Mouse (Mus musculus) mesoderm, embryonic 11.5 days (tissue): ENCODE data around the gene Gm49337.
"Not testable (repeated sequence)": the region's sequence is repeated elsewhere in the genome, so short reads cannot be mapped to it uniquely, and the experiment has no call there.

ENCODE experiments used
- DNase-seq: peaks from one replicate; pipeline ENCODE4 v3.0.0-alpha.2; 2012; ENCODE audit warnings: low read depth, low spot score

The Gm49337 gene

DNA sequence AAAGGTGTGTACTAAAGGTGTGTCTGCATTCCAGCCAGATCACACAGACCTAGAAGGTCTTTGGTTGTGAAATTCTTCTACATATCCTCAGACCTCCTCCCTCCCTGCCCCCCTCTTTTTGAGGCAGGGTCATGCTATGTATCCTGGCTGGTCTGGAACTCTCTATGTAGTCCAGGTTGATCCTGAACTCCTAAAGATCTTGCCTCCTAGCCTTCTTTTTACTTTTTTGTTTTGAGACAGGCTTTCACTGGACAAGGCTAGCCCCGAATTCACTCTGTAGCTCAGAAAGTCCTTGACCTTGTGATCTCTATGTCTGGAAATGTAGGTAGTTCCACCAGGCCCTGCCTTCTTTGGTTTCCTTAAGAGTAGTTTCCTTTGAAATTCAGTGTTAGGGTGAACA, 35.7 kb downstream of the Gm49337 start:
- no peak for DNase-seq

DNA sequence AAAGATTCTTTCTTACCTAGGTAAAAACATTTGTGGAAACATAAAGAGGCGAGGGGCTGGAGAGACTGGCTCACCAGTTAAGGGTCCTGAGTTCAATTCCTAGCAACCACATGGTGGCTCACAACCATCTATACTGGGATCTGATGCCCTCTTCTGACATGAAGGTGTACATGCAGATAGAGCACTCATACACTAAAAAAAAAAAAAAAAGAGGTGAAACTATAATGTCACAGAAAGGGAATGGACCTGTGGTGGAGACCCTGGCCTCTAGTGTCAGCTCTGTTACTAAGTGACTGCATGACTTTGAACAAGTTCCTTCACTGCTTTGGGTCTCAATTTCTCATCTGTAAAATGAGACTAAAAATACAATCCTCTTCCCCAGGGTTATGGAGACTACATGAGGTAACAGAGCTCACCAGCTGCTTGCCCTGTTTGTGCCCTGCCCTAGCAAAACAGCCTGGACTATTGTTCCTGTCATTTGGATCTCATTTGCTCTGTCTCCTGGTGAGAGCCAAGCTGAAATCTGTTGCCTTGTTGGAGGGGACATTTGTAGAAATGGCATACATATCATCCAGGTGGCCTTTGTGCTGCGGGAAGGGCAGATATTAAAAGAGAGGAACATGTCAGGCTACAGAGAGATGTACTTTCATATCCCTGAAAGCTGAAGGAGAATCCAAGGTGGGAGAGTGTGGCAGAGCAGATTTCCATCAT, 42.9 kb downstream of the Gm49337 start:
- no peak for DNase-seq

DNA sequence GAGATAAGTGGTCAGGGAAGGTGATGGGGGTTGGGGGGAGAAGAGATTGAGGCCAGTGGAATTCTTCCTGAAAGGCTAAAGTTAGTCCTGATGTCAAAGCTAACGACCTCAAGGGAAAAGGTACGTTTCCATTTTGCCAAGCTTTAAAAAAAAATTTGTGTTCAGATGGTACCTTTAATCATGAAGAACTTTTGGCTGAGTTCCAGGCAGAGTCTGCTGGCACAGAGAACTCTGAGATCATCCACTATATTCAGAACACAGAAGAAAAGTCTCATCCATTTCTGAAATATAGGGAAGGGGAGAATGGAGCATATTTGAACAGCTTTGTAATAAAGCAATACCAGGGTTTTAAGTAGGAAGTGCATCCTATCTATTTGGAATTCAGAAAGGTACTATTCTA, 43.9 kb downstream of the Gm49337 start:
- DNase-seq: no peak

DNA sequence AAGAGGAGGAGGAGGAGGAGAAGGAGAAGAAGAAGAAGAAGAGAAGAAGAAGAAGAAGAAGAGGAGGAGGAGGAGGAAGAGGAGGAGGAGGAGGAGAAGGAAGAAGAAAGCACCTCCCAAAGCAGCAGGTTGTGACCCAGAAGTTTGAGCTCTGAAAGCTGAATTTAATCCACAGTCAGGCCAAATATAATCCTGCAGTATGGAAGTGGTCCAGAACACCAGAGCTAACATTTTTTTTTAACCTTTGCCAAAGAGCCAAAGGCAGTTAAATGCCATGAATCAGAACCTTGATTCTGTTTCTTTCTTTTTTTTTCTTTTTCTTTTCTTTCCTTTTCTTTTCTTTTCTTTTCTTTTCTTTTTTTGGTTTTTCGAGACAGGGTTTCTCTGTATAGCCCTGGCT, 44.5 kb downstream of the Gm49337 start:
- DNase-seq: not testable (repeated sequence)

DNA sequence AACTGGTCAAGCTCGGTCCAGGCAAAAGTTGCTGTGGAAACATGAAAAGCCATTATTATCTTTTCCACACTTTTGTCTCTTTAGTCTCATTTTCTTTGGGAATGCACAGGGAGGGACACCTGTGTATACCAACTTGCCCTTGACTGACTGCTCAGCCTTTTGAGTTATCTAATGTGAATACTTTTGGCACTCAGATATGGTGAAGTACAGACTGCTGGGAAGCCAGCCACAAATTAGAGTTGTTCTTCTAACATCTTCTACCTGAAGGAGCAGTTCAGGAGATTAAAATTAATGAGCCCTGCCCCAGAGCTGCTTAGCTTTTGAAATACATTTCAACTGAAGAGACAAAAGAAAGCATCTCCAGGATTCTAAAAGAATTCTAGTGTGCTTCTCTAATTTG, 45.9 kb downstream of the Gm49337 start:
- no peak for DNase-seq

DNA sequence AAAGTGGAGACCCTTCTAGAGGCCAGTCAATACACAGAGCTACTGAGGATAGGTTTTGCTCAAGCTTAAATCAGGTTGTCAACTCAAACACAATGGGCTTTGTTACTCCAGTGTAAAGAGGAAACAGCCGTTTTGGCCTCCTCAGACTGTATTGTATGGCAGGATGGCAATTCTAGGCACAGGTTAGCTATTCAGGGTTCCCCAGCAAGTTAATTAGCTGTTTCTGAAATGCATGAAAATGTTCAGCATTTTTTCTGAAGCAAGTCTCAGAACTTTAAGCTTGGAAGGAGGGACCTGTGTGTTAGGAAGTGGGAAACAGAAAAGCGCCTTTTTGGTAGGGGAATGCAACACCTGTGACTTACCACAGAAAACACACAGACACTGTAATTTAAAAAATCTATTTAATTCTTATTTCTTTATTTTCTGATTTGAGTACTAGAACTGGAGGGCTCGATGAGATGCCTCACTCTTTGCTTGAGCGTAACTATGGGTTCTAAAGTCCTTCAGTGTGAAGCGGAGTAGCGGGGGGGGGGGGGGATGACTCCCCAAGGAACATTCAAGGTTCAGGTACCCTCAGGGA, 47.0 kb downstream of the Gm49337 start:
- peak; percentile 27 for DNase-seq

DNA sequence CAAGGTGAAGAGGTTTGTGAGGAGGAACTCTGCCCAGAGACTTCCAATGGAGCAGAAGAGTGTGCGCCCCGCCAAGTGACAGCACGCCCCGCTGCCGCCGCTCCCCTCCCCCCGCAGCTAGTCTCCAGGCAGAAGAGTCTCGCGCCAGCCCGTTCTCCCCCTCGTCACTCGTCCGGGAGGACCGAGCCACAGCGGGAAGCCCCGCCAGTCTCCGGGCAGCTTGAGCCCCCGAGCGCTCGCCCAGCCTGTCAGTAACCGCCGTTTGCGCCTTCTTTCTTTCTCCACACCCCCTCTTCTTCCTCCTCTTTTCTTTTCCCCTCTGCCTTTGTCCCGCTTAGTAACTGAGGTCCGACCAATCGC, 47.6 kb downstream of the Gm49337 start:
- DNase-seq: no peak

DNA sequence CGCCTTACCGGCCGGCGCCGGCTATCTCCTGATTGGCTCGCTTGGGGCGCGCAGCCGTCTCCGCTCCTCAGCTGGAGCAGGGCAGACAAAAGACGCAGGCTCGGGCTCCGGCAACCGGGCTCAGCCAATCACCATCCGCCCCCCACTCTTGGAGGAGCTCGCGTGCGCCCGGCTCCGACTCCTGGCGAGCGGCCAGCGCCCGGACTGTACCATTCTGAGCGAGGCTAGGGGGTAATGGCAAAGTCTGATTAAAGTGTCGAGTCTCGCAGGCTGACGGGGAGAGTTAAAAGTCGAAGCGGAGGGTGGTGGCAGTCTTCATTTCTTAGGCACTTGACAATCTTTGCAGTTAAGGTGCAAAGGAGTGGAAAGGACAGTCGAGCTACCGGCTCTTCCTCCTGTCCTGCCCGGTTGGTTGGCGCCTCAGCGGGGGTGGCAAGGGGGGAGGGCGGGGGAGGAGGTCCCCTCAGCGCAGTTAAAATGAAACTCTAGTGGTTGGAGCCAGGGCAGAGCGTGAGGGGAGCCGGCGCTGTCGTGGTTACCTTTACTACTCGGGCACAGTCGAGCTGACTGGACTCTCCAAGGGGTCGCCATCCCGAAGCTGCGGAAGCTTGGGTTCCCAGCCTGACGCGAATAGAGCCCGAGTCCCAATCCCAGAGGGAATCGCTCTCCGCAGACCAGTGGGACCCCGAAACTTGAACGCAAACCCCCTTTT, 48.1 kb downstream of the Gm49337 start, which contains the start of gene Pik3r3:
Gene Pik3r3, plus strand, starts transcription at position 479 of the 712 bp plus-strand sequence.
- DNase-seq: peak; percentile 99

DNA sequence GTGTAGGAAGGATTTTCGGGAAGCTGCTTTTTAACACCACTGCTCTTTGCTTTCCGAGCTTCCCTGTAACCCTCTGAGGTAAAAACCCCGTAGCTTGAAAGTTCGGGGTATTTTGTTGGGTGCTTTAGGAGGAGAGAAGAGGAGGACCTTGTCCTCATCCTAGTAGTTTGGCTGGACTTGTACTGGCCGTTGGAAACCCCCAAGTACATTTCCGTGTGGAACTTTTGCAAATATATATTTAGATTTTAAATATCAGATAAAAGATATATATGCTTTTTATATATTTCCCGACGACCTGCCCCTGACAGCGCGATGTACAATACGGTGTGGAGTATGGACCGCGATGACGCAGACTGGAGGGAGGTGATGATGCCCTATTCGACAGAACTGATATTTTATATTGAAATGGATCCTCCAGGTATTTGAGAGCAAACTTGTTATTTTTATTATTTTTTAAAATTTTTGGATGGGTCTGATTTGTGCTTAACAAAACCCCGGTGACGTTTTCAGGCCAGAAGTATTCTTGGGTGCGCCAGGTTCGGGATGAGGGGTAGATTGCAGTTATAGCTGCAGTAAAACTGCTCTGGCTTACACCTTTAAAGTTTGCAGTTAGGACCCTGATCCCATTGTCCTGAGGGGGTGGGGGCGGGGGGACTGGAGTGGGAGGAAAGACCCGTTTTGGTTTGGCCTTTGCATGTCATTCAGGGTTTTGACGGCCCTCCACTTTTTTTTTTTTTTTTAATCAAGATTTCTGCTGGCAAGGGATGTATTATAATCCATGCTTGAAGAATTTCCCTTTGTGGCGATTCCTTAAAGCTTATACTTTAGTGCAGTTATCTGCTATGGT, 49.0 kb downstream of the Gm49337 start:
- peak; percentile 65 for DNase-seq

DNA sequence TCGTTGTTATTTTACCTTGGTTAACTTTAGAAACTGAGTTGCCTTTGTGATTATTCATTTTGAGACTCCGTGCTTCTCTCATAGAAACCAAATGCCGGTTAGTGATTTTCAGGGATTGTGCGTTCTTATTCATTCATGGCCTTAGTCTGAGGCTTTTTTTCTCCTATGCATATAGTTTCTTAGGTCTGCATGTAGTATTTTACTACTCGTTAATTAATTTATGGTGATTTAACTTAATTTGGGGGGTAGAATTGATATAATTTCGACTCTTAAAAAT, 49.6 kb downstream of the Gm49337 start:
- DNase-seq: no peak

DNA sequence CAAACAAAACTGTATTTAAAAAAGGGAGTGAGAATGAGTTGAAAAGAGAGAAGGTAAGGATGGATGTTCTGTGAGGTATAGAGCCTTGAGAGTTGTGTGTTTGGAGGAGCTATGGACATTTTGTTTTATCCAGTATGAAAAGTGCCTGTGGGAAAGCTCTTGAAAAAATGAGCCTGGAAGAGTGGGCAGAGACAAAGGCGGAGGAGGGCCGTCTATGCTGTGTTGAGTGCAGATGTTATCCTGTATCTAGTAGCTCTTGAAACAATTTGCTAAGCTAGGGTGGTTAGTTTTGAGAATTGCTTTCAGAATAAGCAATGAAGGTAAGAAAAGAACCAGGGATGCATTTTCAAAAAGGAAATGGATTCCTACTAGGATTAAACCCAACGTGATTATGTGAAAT, 70.2 kb downstream of the Gm49337 start:
- no peak for DNase-seq

DNA sequence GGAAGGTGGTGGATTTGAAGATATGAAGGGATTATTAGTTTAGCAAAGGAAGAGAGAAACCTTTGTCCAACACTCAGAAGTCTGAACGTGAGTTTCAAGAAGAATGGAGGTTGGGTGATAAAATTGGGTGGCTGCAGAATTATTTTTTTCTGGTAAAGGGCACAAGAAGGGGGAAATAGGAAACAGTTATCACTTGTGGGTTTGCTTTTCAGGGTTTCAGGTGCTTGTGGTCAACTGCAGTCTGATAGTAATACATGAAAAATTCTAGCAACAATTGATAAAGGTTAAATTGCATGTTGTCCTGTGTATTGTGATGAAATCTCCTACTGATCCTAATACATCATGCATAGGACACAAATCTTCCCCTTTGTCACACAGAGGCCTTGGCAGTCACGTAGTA, 71.1 kb downstream of the Gm49337 start:
- DNase-seq: no peak

DNA sequence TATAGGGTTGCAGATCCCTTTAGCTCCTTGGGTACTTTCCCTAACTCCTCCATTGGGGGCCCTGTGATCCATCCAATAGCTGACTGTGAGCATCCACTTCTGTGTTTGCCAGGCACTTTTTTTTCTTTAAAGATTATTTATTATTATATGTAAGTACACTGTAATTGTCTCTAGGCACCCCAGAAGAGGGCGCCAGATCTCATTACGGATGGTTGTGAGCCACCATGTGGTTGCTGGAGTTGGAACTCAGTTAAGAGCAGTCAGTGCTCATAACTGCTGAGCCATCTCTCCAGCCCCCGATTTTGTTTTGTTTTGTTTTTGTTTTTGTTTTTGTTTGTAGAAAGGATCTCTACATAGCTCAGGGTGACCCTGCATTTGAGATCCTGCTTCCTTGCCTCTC, 72.7 kb downstream of the Gm49337 start:
- not testable (repeated sequence) for DNase-seq

DNA sequence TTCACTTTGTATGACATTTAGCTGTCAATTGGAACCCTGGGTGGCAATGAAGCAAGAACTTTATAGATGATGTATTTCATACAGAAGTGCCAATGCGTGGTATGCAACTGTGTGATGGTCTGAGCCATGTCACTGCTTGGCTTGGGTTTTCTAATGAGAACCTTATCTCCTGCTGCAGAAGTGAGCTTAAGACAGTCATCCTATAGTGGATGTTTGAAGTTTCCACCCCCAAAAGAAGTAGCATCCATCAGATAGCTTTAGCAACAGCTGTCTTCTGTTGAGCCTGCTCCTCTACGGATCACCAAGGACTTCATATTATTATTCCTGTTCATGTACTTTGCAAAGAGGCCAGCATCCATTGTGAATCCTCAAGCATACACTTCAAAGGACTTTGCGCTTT, 76.8 kb downstream of the Gm49337 start:
- DNase-seq: no peak

DNA sequence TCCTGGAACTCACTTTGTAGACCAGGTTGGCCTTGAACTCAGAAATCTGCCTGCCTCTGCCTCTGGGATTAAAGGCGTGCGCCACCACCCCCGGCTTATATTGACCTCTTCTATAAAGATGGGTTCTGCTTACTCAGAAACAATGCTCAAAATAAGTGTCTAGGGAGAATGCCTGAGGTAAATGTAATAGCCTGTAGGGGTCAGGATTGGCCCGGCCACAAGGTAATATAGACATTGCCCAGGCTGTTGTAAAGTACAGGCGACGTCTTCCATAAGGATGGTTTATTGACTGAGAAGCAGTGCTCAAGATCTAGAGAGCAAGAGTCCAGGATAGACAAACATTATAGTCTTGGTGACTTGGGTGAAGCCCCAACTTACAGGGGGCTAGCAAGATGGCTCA, 95.0 kb downstream of the Gm49337 start:
- no peak for DNase-seq

DNA sequence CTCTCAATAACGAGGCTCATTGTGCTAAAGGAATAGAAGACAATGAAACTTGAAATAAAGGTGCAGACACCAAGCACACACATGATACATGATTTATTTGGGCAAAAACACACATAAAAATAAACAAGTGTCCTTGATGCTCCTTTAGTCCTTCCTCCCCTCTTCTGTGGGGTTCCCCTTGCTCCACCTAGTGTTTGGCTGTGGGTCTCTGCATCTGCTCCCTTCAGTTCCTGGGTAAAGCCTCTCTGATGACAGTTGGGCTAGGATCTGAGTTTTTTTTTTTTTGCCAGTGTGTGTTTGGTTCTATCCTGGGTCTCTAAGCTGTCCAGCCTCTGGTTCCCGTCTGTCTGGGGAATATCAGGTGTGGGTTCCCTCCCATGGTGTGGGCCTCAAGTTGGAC, 109.0 kb downstream of the Gm49337 start:
- DNase-seq: no peak

DNA sequence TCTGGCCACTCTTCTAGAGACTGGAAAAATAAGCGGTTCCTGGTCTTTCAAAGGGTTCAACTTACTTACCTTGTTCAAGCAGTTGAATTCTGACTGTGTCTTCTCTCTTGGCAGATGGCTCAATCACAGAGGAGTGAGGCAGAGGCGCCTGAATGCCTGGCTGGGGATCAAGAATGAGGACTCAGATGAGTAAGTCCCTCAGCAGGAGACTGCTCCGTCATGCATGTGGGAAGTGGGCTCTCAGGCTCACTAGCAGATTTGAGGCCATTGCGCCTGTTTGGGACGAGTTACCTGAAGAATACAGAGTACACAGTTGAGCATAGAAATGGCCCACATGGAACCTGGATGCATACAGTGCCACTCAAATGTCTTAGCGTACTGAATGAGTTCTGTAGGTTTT, 118.4 kb downstream of the Gm49337 start:
- DNase-seq: no peak

DNA sequence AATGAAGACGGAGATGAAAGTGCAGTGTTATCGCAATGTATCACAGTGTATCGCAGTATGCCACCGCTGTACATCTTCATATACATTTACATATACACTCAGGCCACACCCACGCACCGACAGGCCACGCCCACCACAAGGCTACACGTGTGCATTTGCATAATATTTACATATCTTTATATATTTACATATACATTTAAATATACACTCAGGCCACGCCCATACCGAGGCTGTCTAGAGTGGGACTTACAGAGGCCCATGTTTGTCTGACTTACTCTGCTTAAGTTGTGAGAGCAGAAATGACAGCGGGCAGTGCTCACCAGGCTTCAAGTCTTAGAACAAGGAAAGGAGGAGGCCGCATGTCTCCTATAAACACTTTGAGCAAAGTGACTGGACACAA, 120.1 kb downstream of the Gm49337 start:
- no peak for DNase-seq

DNA sequence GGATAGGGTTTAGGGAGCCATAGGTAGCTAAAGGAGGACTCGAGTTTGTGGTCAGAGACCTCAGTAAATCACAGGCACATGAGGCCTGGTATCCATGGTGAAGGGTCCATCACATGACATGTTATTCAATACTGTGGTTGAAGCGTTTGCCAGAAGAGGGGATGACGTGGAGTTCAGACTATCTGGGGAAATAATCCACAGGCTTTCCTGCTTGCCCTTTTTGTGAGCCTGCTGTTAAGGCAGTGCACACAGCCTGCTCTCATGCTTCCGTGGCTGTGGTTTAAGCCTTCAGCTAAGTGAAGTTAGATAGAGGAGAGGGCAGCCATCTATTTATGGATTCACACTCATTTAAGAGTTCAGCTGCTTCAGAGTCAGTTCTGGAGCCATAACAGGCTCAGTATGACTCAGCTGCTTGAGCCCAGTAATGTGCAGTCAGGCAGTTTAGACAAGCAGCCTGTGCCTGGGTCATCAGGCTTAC, 127.7 kb downstream of the Gm49337 start:
- DNase-seq: no peak

DNA sequence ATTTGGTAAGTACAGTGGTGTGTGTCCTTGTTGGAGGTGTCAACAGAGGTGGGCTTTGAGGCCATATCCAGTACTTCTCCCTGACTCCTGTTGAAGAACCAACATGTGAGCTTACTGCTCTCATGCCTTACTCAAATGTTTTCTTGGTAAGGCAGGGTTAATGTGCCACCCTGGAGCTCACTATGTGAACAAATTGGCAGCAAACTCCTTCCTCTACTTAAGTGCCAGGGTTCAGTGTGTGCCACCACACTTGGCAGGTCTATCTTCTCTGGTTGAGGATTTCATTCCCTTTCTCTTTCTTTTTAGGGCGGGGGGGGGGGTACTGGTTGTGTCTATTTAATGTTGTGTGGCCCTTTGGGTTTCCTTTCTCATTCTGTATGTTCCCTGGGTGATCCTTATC, 131.4 kb downstream of the Gm49337 start:
- DNase-seq: no peak

DNA sequence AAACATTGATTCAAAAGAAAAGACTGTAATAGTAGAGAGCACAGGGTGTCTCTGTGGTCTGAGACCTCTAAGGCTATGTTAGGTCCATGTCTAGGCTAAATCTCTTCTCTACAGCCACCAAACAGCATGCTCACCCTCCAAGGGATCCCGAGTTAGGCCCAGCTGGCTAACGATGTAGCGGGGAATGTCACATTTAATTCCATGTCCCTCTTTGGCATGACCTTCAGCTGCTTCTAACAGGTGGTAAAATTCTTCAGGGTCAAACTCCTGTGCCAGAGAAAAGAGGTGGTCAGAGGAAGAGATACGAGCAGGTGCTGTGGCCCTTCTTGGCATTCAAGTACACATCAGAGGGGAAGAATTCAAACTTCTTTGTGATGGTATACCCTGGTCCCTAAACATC, 144.4 kb downstream of the Gm49337 start:
- DNase-seq: no peak

DNA sequence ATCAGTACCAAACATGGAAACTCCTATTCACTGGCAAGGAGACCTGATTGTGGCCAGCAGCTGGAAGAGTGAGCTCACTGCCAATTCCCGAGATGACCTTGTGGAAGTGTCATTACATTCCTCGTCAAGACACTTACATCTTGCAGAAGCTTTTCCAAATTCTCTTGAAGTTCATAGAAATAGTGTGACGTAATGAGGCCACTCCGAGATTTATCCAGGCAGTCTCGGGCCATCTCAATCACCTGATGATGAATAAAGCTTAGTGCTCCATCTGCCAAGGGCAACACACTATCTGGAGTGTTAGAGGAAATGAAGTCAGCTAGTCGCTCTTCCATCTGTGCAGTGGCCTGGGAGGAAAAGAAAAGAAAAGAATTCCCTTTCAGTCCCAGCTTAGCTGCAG, 148.9 kb downstream of the Gm49337 start:
- DNase-seq: no peak
